Mouse (Mus musculus) central nervous system, embryonic 18 days (tissue): ENCODE results near the gene Arrdc4. TPM values are rescaled to one million over a fixed set of nuclear protein-coding genes. Genes with fewer than 3 reads are reported as not detected.

ENCODE experiments used
- polyA plus RNA-seq: library from polyadenylated mRNA; depleted of rRNA; stranded (reverse); fragments of >200 nt; gene quantifications from 2 replicates; pipeline ENCODE4 v1.2.3, GENCODE M21; 2012; rRNA removed

Arrdc4 gene
- polyA plus RNA-seq, result 23.8 and 24.4 TPM in 2 replicates

DNA sequence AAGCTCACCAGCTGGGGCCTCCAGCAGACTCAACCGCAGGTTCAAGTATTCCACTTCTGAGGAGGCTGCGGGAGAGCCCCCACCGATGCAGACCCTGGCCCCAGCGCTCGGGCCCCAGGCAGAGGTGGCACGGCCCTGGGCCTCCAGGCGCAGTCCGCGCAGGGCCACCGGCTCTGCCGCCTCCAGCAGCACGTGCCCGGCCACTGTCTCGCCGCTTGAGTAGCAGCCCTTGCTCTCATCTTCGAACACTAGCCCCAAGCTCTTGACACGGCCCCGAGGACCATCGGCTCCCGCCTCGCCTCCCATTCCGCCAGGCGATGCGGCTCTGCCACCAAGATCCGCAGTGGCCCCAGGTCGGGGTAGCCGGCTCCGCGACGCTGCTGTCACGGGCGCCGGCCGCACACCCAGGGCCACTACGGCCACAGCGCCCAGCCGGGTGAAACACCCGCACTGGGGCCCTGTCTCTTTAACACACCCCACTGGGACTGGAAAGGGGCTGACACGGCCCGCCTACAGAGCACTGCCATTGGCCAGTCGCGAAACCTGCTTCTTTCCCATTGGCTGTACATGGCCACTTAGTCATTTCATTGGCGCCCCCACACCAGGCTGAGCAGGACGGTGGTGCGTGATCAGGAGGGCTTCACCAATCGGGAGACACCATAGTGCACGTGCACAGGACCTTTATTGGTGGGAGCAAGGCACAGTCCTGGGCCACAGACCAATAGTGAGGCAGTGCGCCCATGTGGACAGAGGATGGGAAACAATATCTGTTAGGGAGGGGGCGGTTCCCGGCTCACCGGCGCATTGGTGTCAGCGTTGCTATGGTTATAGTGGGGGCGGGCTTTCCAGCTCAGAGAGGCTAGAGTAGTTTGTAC, at the start of gene Arrdc4:
Arrdc4 (minus strand) TSS at position 481 of the 875 bp plus-strand sequence.

